Comparison of ENCODE assay signal across 8 mouse cellular contexts in genomic region chr17:12195137-12195536, GRCm38 (mm10).
DNase-seq lines count a peak whose midpoint lies in the region; ATAC-seq and TF ChIP-seq lines count a peak whose summit lies in the region.

No protein-coding gene starts in this region.

- peak; percentile 71 for DNase-seq in embryonic facial prominence, embryonic 11.5 days (ENCODE audit: low spot score)
- DNase-seq in cerebellum, postnatal 14 days: no peak

- no peak overlapping the region; the same call in 1 of the 2 replicates for H3K9ac ChIP-seq in embryonic facial prominence, embryonic 11.5 days (replicated peaks; ENCODE audit: low read length)
- H3K9ac ChIP-seq in intestine, embryonic 15.5 days: no peak overlapping the region

- peaks cover 4% of the 10 kb centered on the region; the same call in 1 of the 2 replicates for H3K9me3 ChIP-seq in megakaryocyte, embryonic 14.5 days
- no peaks in the 10 kb centered on the region for H3K9me3 ChIP-seq in embryonic facial prominence, embryonic 11.5 days (replicated peaks; ENCODE audit: control insufficient read depth, low read length)
- H3K9me3 ChIP-seq in intestine, embryonic 15.5 days: no peaks in the 10 kb centered on the region

- TF ChIP-seq CTCF in small intestine, adult 2 months (IDR thresholded peaks at IDR 0.05; ENCODE audit: extremely low read depth, insufficient read length, insufficient replicate concordance, low read depth, low read length): no peak

- H3K27me3 ChIP-seq in megakaryocyte, embryonic 14.5 days (replicated peaks): no peaks in the 10 kb centered on the region
- no peaks in the 10 kb centered on the region for H3K27me3 ChIP-seq in embryonic facial prominence, embryonic 11.5 days (ENCODE audit: control insufficient read depth, insufficient read depth, low read length)
- H3K27me3 ChIP-seq in intestine, embryonic 15.5 days (replicated peaks): no peaks in the 10 kb centered on the region
- H3K27me3 ChIP-seq in small intestine, adult 2 months (ENCODE audit: control insufficient read depth, insufficient read depth, low read length): no peaks in the 10 kb centered on the region

- peaks cover 7% of the 10 kb centered on the region for H3K36me3 ChIP-seq in megakaryocyte, embryonic 14.5 days (replicated peaks; ENCODE audit: low read length)
- no peaks in the 10 kb centered on the region for H3K36me3 ChIP-seq in embryonic facial prominence, embryonic 11.5 days (replicated peaks; ENCODE audit: control insufficient read depth, insufficient read depth, low read depth, low read length)
- H3K36me3 ChIP-seq in intestine, embryonic 15.5 days: no peaks in the 10 kb centered on the region
- H3K36me3 ChIP-seq in small intestine, adult 2 months (ENCODE audit: control insufficient read depth, insufficient read depth, low read length): no peaks in the 10 kb centered on the region

- peak overlapping the region; percentile 68 for H3K27ac ChIP-seq in embryonic facial prominence, embryonic 11.5 days (replicated peaks; ENCODE audit: low read depth, low read length)
- peak overlapping the region; percentile 57 for H3K27ac ChIP-seq in intestine, embryonic 15.5 days
- peak overlapping the region; percentile 80 for H3K27ac ChIP-seq in small intestine, adult 2 months (ENCODE audit: insufficient read depth, low read depth, low read length)

- 20% methylated on average over 5 of the region's 5 CpGs for WGBS in embryonic facial prominence, embryonic 11.5 days
- WGBS in intestine, embryonic 15.5 days: 9% methylated on average over 5 of the region's 5 CpGs
- 20% methylated on average over 5 of the region's 5 CpGs for WGBS in small intestine, adult 2 months

- peak overlapping the region; percentile 22; the same call in 1 of the 2 replicates for H3K4me2 ChIP-seq in embryonic facial prominence, embryonic 11.5 days (ENCODE audit: low read depth, low read length)
- H3K4me2 ChIP-seq in intestine, embryonic 15.5 days (replicated peaks): peak overlapping the region; percentile 12

- peak overlapping the region; percentile 29 for H3K4me3 ChIP-seq in megakaryocyte, embryonic 14.5 days (replicated peaks)
- H3K4me3 ChIP-seq in embryonic facial prominence, embryonic 11.5 days (ENCODE audit: low read depth, low read length): no peak overlapping the region
- H3K4me3 ChIP-seq in intestine, embryonic 15.5 days (replicated peaks): no peak overlapping the region
- peak overlapping the region; percentile 22; the same call in 1 of the 2 replicates for H3K4me3 ChIP-seq in small intestine, adult 2 months (ENCODE audit: low read depth, low read length)

- H3K4me1 ChIP-seq in megakaryocyte, embryonic 14.5 days: peaks cover 14% of the 10 kb centered on the region
- H3K4me1 ChIP-seq in embryonic facial prominence, embryonic 11.5 days (ENCODE audit: control insufficient read depth, insufficient read depth, low read length): no peaks in the 10 kb centered on the region; the same call in 1 of the 2 replicates
- H3K4me1 ChIP-seq in intestine, embryonic 15.5 days (replicated peaks): 0 out of 2 replicates have a peak, but pooled peaks cover 10% of the 10 kb centered on the region
- H3K4me1 ChIP-seq in small intestine, adult 2 months (ENCODE audit: control insufficient read depth, insufficient read depth, insufficient read length, low read length): peaks cover 20% of the 10 kb centered on the region

- no peak for TF ChIP-seq POLR2A in small intestine, adult 2 months (IDR thresholded peaks at IDR 0.05; ENCODE audit: low read depth, low read length)

- ATAC-seq in megakaryocyte, adult 5-6 weeks (ENCODE audit: poor library complexity, severe bottlenecking): no peak
- peak; percentile 80 for ATAC-seq in embryonic facial prominence, embryonic 11.5 days (replicated peaks; ENCODE audit: insufficient number of reproducible peaks, low FRiP score, low TSS enrichment, low read depth)
- ATAC-seq in intestine, embryonic 15.5 days: peak; percentile 75
- ATAC-seq in monocyte, adult 5-6 weeks (replicated peaks; ENCODE audit: insufficient number of reproducible peaks, low FRiP score, low TSS enrichment, poor library complexity, severe bottlenecking): no peak
- ATAC-seq in erythroblast, adult 5-6 weeks (replicated peaks; ENCODE audit: low FRiP score, poor library complexity, severe bottlenecking): no peak

Comparison
In these comparisons a context has a peak if more than half of its experiments do, and no peak if none do; other contexts are left out.
1. H3K4me3 ChIP-seq: peak in megakaryocyte, embryonic 14.5 days (single experiment) and small intestine, adult 2 months (single experiment); none in embryonic facial prominence, embryonic 11.5 days (single experiment) and intestine, embryonic 15.5 days (single experiment).
2. ATAC-seq: peak in embryonic facial prominence, embryonic 11.5 days (single experiment) and intestine, embryonic 15.5 days (single experiment); none in megakaryocyte, adult 5-6 weeks (single experiment), monocyte, adult 5-6 weeks (single experiment) and erythroblast, adult 5-6 weeks (single experiment).
3. Peak in every context shown above with its lines, with median percentiles within 50 percentile points of each other: H3K27ac ChIP-seq.